Comparison of ENCODE assay signal across 8 mouse cellular contexts in genomic region chr14:20398864-20399263, GRCm38 (mm10). TPM values are rescaled to one million over a fixed set of nuclear protein-coding genes. Genes with fewer than 3 reads are reported as not detected.
DNase-seq lines count a peak whose midpoint lies in the region; ATAC-seq and TF ChIP-seq lines count a peak whose summit lies in the region.

No protein-coding gene starts in this region.

- H3K9me3 ChIP-seq in intestine, postnatal 0 days (ENCODE audit: control insufficient read depth) = no peaks in the 10 kb centered on the region
- no peaks in the 10 kb centered on the region for H3K9me3 ChIP-seq in intestine, embryonic 15.5 days
- H3K9me3 ChIP-seq in forebrain, embryonic 15.5 days = no peaks in the 10 kb centered on the region

- H3K9ac ChIP-seq in intestine, postnatal 0 days (ENCODE audit: low read depth, low read length) = no peak overlapping the region
- H3K9ac ChIP-seq in intestine, embryonic 15.5 days = no peak overlapping the region
- H3K9ac ChIP-seq in forebrain, embryonic 15.5 days (replicated peaks) = no peak overlapping the region

- no peaks in the 10 kb centered on the region for H3K4me1 ChIP-seq in intestine, postnatal 0 days (replicated peaks; ENCODE audit: control insufficient read depth, insufficient read depth, low read length)
- H3K4me1 ChIP-seq in intestine, embryonic 15.5 days (replicated peaks) = 0 out of 2 replicates have a peak, but pooled peaks cover 3% of the 10 kb centered on the region
- H3K4me1 ChIP-seq in forebrain, embryonic 15.5 days = peaks cover 6% of the 10 kb centered on the region; the same call in 1 of the 2 replicates

- no peaks in the 10 kb centered on the region for H3K36me3 ChIP-seq in intestine, postnatal 0 days (ENCODE audit: control insufficient read depth, insufficient read depth)
- H3K36me3 ChIP-seq in intestine, embryonic 15.5 days = no peaks in the 10 kb centered on the region
- no peaks in the 10 kb centered on the region for H3K36me3 ChIP-seq in forebrain, embryonic 15.5 days

- WGBS in intestine, postnatal 0 days = 41% methylated on average over 4 of the region's 4 CpGs
- 40% methylated on average over 4 of the region's 4 CpGs for WGBS in intestine, embryonic 15.5 days
- 37% methylated on average over 4 of the region's 4 CpGs for WGBS in forebrain, embryonic 15.5 days

- peak; percentile 57 for TF ChIP-seq CTCF in intestine, postnatal 0 days (IDR thresholded peaks at IDR 0.05; ENCODE audit: low read depth)

- H3K27me3 ChIP-seq in intestine, postnatal 0 days (replicated peaks; ENCODE audit: control insufficient read depth, insufficient read depth, low read length) = no peaks in the 10 kb centered on the region
- no peaks in the 10 kb centered on the region; the same call in 1 of the 2 replicates for H3K27me3 ChIP-seq in intestine, embryonic 15.5 days (replicated peaks)
- H3K27me3 ChIP-seq in forebrain, embryonic 15.5 days = no peaks in the 10 kb centered on the region

- no peak overlapping the region for H3K27ac ChIP-seq in intestine, postnatal 0 days (ENCODE audit: low read depth, low read length)
- no peak overlapping the region for H3K27ac ChIP-seq in intestine, embryonic 15.5 days
- H3K27ac ChIP-seq in forebrain, embryonic 15.5 days (replicated peaks) = no peak overlapping the region

- ATAC-seq in intestine, postnatal 0 days = no peak
- no peak for ATAC-seq in intestine, embryonic 15.5 days
- ATAC-seq in forebrain, embryonic 15.5 days (replicated peaks) = no peak

- DNase-seq in urinary bladder, postnatal 25 days (ENCODE audit: low spot score) = peak; percentile 16
- no peak for DNase-seq in urinary bladder, postnatal 4 days (ENCODE audit: low spot score in 2 of 2)
- peak; percentile 59 to 60 for DNase-seq in kidney, postnatal 4 days
- DNase-seq in layer of hippocampus, adult 9-11 months = no peak
- no peak for DNase-seq in frontal cortex, postnatal 14 days (ENCODE audit: low spot score in 2 of 2)

- no peak overlapping the region for H3K4me3 ChIP-seq in intestine, postnatal 0 days (ENCODE audit: low read depth, low read length)
- H3K4me3 ChIP-seq in intestine, embryonic 15.5 days (replicated peaks) = no peak overlapping the region
- H3K4me3 ChIP-seq in forebrain, embryonic 15.5 days = no peak overlapping the region

- H3K4me2 ChIP-seq in intestine, postnatal 0 days (replicated peaks; ENCODE audit: low read depth) = no peak overlapping the region
- no peak overlapping the region for H3K4me2 ChIP-seq in intestine, embryonic 15.5 days (replicated peaks)
- no peak overlapping the region for H3K4me2 ChIP-seq in forebrain, embryonic 15.5 days (replicated peaks)

RNA-seq across cellular contexts. Expression of gene Mrps16, which starts 5.4 kb away (rescaled TPM):
- 78.3 and 80.4 TPM in 2 replicates for polyA plus RNA-seq in intestine, postnatal 0 days (2015; fragmentation: Nextera tagmentation; extraction: Ambion mirVana)
- polyA plus RNA-seq in intestine, embryonic 15.5 days (2015; fragmentation: Nextera tagmentation; extraction: Ambion mirVana) = 97.9 and 100 TPM in 2 replicates
- polyA plus RNA-seq in forebrain, embryonic 15.5 days (2015; fragmentation: Nextera tagmentation; extraction: Ambion mirVana) = 55.8 and 58.2 TPM in 2 replicates

RNA-seq across cellular contexts. Expression of gene Dnajc9, which starts 10.2 kb away (rescaled TPM):
- polyA plus RNA-seq in intestine, postnatal 0 days (2015; fragmentation: Nextera tagmentation; extraction: Ambion mirVana) = 39.3 and 41.5 TPM in 2 replicates
- 128 and 134 TPM in 2 replicates for polyA plus RNA-seq in intestine, embryonic 15.5 days (2015; fragmentation: Nextera tagmentation; extraction: Ambion mirVana)
- 186 and 196 TPM in 2 replicates for polyA plus RNA-seq in forebrain, embryonic 15.5 days (2015; fragmentation: Nextera tagmentation; extraction: Ambion mirVana)

RNA-seq across cellular contexts. Expression of gene Fam149b, which starts 50.9 kb away (rescaled TPM):
- polyA plus RNA-seq in intestine, postnatal 0 days (2015; fragmentation: Nextera tagmentation; extraction: Ambion mirVana) = 12.8 and 13.2 TPM in 2 replicates
- polyA plus RNA-seq in intestine, embryonic 15.5 days (2015; fragmentation: Nextera tagmentation; extraction: Ambion mirVana) = 29.0 and 31.1 TPM in 2 replicates
- polyA plus RNA-seq in forebrain, embryonic 15.5 days (2015; fragmentation: Nextera tagmentation; extraction: Ambion mirVana) = 42.3 and 43.3 TPM in 2 replicates

RNA-seq across cellular contexts. Expression of gene Ecd, which starts 50.9 kb away (rescaled TPM):
- 13.5 and 15.5 TPM in 2 replicates for polyA plus RNA-seq in intestine, postnatal 0 days (2015; fragmentation: Nextera tagmentation; extraction: Ambion mirVana)
- 44.1 and 45.9 TPM in 2 replicates for polyA plus RNA-seq in intestine, embryonic 15.5 days (2015; fragmentation: Nextera tagmentation; extraction: Ambion mirVana)
- polyA plus RNA-seq in forebrain, embryonic 15.5 days (2015; fragmentation: Nextera tagmentation; extraction: Ambion mirVana) = 50.1 and 54.9 TPM in 2 replicates

RNA-seq across cellular contexts. Expression of gene Cfap70, which starts 53.2 kb away (rescaled TPM):
- not detected in 2 replicates for polyA plus RNA-seq in intestine, postnatal 0 days (2015; fragmentation: Nextera tagmentation; extraction: Ambion mirVana)
- polyA plus RNA-seq in intestine, embryonic 15.5 days (2015; fragmentation: Nextera tagmentation; extraction: Ambion mirVana) = 0.18 and 0.28 TPM in 2 replicates
- 2.1 and 3.0 TPM in 2 replicates for polyA plus RNA-seq in forebrain, embryonic 15.5 days (2015; fragmentation: Nextera tagmentation; extraction: Ambion mirVana)

Comparison
In these comparisons a context has a peak if more than half of its experiments do, and no peak if none do; other contexts are left out.
1. DNase-seq: peak in urinary bladder, postnatal 25 days (single experiment) and kidney, postnatal 4 days (2 of 2); none in urinary bladder, postnatal 4 days (0 of 2), layer of hippocampus, adult 9-11 months (single experiment) and frontal cortex, postnatal 14 days (0 of 2).